Mouse (Mus musculus) hindbrain, embryonic 11.5 days (tissue): Measurements from ENCODE around the gene Mindy4. TPM values are rescaled to one million over a fixed set of nuclear protein-coding genes. Genes with fewer than 3 reads are reported as not detected.

Source experiments
- ATAC-seq: fragments of 200-750 bp; cut with Nextera tagmentation; 2 replicates; pipeline ENCODE4 v1.8.0; 2017; ENCODE audit warnings: mild to moderate bottlenecking, moderate TSS enrichment, moderate library complexity; ENCODE audit not compliant: low FRiP score
- DNase-seq: peaks from one replicate; pipeline ENCODE4 v3.0.0-alpha.2; 2015; ENCODE audit warnings: low spot score
- H3K27ac ChIP-seq: fragments of 300-500 bp; sonication (generic); 2 replicates; pipeline ENCODE4 v1.5.1; 2014; ENCODE audit warnings: mild to moderate bottlenecking, low read depth, low read length
- H3K27me3 ChIP-seq: fragments of 300-500 bp; sonication (generic); 2 replicates; pipeline ENCODE4 v1.6.1; 2014; ENCODE audit warnings: mild to moderate bottlenecking, low read length, moderate library complexity, mixed read lengths; ENCODE audit not compliant: control insufficient read depth, insufficient read depth
- H3K36me3 ChIP-seq: fragments of 300-500 bp; sonication (generic); 2 replicates; pipeline ENCODE4 v1.6.1; 2014; ENCODE audit warnings: mild to moderate bottlenecking, low read length, moderate library complexity, mixed read lengths; ENCODE audit not compliant: control insufficient read depth, insufficient read depth
- H3K4me1 ChIP-seq: fragments of 300-500 bp; sonication (generic); replicated peaks from 2 replicates; pipeline ENCODE4 v1.6.1; 2014; ENCODE audit warnings: low read length, mixed read lengths; ENCODE audit not compliant: control insufficient read depth, insufficient read depth
- H3K4me2 ChIP-seq: fragments of 300-500 bp; sonication (generic); replicated peaks from 2 replicates; pipeline ENCODE4 v1.6.1; 2014; ENCODE audit warnings: mild to moderate bottlenecking, low read depth, low read length
- H3K4me3 ChIP-seq: fragments of 300-500 bp; sonication (generic); 2 replicates; pipeline ENCODE4 v1.5.1; 2014; ENCODE audit warnings: low read depth, low read length
- H3K9ac ChIP-seq: fragments of 300-500 bp; sonication (generic); 2 replicates; pipeline ENCODE4 v1.6.1; 2014; ENCODE audit warnings: low read depth, low read length
- H3K9me3 ChIP-seq: fragments of 300-500 bp; sonication (generic); 2 replicates; pipeline ENCODE4 v1.6.1; 2016; ENCODE audit warnings: low read length; ENCODE audit not compliant: control insufficient read depth
- WGBS: fragments of 180-500 bp; shearing (Covaris S2); extraction: QIAGEN DNeasy Blood & Tissue Kit; methylation state at CpG from one replicate; pipeline ENCODE4 v1.1.7; 2014; 5-methylcytosine and 5-hydroxymethylcytosine counted together
- polyA plus RNA-seq: library from polyadenylated mRNA; unstranded; fragments of >200 nt; fragmentation: Nextera tagmentation; extraction: Ambion mirVana; gene quantifications from 2 replicates; pipeline ENCODE4 v1.2.1, GENCODE M21; 2014

Mindy4 gene
- polyA plus RNA-seq, 1 experiment from 2014 or later = 12.6 TPM

- Histone ChIP-seq H3K36me3 (no peaks in the 10 kb centered on the region), H3K27ac (no peak overlapping the region), H3K27me3 (no peaks in the 10 kb centered on the region), H3K9me3 (no peaks in the 10 kb centered on the region), H3K4me1 (no peaks in the 10 kb centered on the region), H3K4me3 (no peak overlapping the region), H3K9ac (no peak overlapping the region), H3K4me2 (no peak overlapping the region)
- DNase-seq = no peak
- WGBS = 81% methylated on average over 4 of the region's 4 CpGs
- no peak for ATAC-seq
Observed at GRCm38 (mm10) chr6:55276692-55277282, 73.6 kb downstream of the Mindy4 start.

- no peaks in the 10 kb centered on the region for H3K9me3 ChIP-seq
- H3K4me1 ChIP-seq = no peaks in the 10 kb centered on the region
- H3K4me3 ChIP-seq = no peak overlapping the region
- no peaks in the 10 kb centered on the region for H3K27me3 ChIP-seq
- no peaks in the 10 kb centered on the region for H3K36me3 ChIP-seq
- no peak overlapping the region for H3K9ac ChIP-seq
- 79% methylated on average over 6 of the region's 6 CpGs for WGBS
- H3K27ac ChIP-seq = no peak overlapping the region
- no peak for ATAC-seq
- no peak for DNase-seq
- H3K4me2 ChIP-seq = no peak overlapping the region
Observed at GRCm38 (mm10) chr6:55278086-55278485, 74.9 kb downstream of the Mindy4 start.

GRCm38 (mm10) chr6:55278520-55278919, 75.3 kb downstream of the Mindy4 start:
- DNase-seq (no peak), ATAC-seq (no peak)
- Histone ChIP-seq H3K9ac (no peak overlapping the region), H3K9me3 (no peaks in the 10 kb centered on the region), H3K4me2 (no peak overlapping the region), H3K4me1 (no peaks in the 10 kb centered on the region), H3K27me3 (no peaks in the 10 kb centered on the region), H3K36me3 (no peaks in the 10 kb centered on the region), H3K27ac (no peak overlapping the region), H3K4me3 (no peak overlapping the region)
- WGBS = 82% methylated on average over 4 of the region's 4 CpGs

- ATAC-seq = no peak
- Histone ChIP-seq H3K4me1 (no peaks in the 10 kb centered on the region), H3K27ac (no peak overlapping the region), H3K36me3 (no peaks in the 10 kb centered on the region), H3K9ac (no peak overlapping the region), H3K27me3 (no peaks in the 10 kb centered on the region), H3K4me2 (no peak overlapping the region), H3K4me3 (no peak overlapping the region), H3K9me3 (no peaks in the 10 kb centered on the region)
- WGBS = 90% methylated on average over 8 of the region's 8 CpGs
- no peak for DNase-seq
Observed at GRCm38 (mm10) chr6:55280979-55281378, 77.8 kb downstream of the Mindy4 start.

GRCm38 (mm10) chr6:55281687-55282086, 78.5 kb downstream of the Mindy4 start:
- 87% methylated on average over 7 of the region's 7 CpGs for WGBS
- DNase-seq (no peak), ATAC-seq (no peak)
- Histone ChIP-seq H3K9ac (no peak overlapping the region), H3K27ac (no peak overlapping the region), H3K27me3 (no peaks in the 10 kb centered on the region), H3K9me3 (no peaks in the 10 kb centered on the region), H3K4me1 (no peaks in the 10 kb centered on the region), H3K4me2 (no peak overlapping the region), H3K36me3 (no peaks in the 10 kb centered on the region), H3K4me3 (no peak overlapping the region)

- no peak overlapping the region for H3K9ac ChIP-seq
- no peak overlapping the region for H3K27ac ChIP-seq
- no peak overlapping the region for H3K4me2 ChIP-seq
- H3K27me3 ChIP-seq = no peaks in the 10 kb centered on the region
- H3K36me3 ChIP-seq = no peaks in the 10 kb centered on the region
- no peaks in the 10 kb centered on the region for H3K9me3 ChIP-seq
- 97% methylated on average over 8 of the region's 8 CpGs for WGBS
- no peak overlapping the region for H3K4me3 ChIP-seq
- no peaks in the 10 kb centered on the region for H3K4me1 ChIP-seq
- ATAC-seq (no peak), DNase-seq (no peak)
Observed at GRCm38 (mm10) chr6:55282348-55282747, 79.2 kb downstream of the Mindy4 start.

GRCm38 (mm10) chr6:55285218-55285617, 82.0 kb downstream of the Mindy4 start:
- H3K4me1 ChIP-seq = no peaks in the 10 kb centered on the region
- no peak for DNase-seq
- no peaks in the 10 kb centered on the region for H3K27me3 ChIP-seq
- H3K4me3 ChIP-seq = no peak overlapping the region
- H3K9me3 ChIP-seq = no peaks in the 10 kb centered on the region
- no peak for ATAC-seq
- H3K27ac ChIP-seq = no peak overlapping the region
- H3K9ac ChIP-seq = no peak overlapping the region
- no peak overlapping the region for H3K4me2 ChIP-seq
- H3K36me3 ChIP-seq = no peaks in the 10 kb centered on the region
- 66% methylated on average over 5 of the region's 5 CpGs for WGBS

GRCm38 (mm10) chr6:55288007-55288602, 84.9 kb downstream of the Mindy4 start:
- ATAC-seq (no peak), DNase-seq (no peak)
- Histone ChIP-seq H3K9ac (no peak overlapping the region), H3K27ac (no peak overlapping the region), H3K4me1 (no peaks in the 10 kb centered on the region), H3K9me3 (no peaks in the 10 kb centered on the region), H3K4me2 (no peak overlapping the region), H3K27me3 (no peaks in the 10 kb centered on the region), H3K36me3 (no peaks in the 10 kb centered on the region), H3K4me3 (no peak overlapping the region)
- 85% methylated on average over 5 of the region's 5 CpGs for WGBS

- Histone ChIP-seq H3K27me3 (no peaks in the 10 kb centered on the region), H3K27ac (no peak overlapping the region), H3K9me3 (no peaks in the 10 kb centered on the region), H3K36me3 (no peaks in the 10 kb centered on the region), H3K4me1 (no peaks in the 10 kb centered on the region), H3K4me2 (no peak overlapping the region), H3K4me3 (no peak overlapping the region), H3K9ac (no peak overlapping the region)
- ATAC-seq (no peak), DNase-seq (no peak)
- 64% methylated on average over 19 of the region's 19 CpGs for WGBS
Observed at GRCm38 (mm10) chr6:55294549-55295131, 91.5 kb downstream of the Mindy4 start.
